Mouse (Mus musculus) CH12F3 (cell line): ENCODE data around the gene Rcan3.

Experiments used
- in situ Hi-C: fragments of 300-500 bp; cut with MboI; formaldehyde crosslinking; loops from 2 replicates; pipeline ENCODE4 v1.14.3; 2020; ENCODE audit warnings: low sequenced_read_pairs

The Rcan3 gene

GRCm38 (mm10) chr4:135416367-135416766, 17.3 kb downstream of the Rcan3 start:
- in situ Hi-C loops: no loop called here

GRCm38 (mm10) chr4:135413491-135413890, 20.2 kb downstream of the Rcan3 start:
- in situ Hi-C loops: no loop called here

GRCm38 (mm10) chr4:135411633-135412032, 22.0 kb downstream of the Rcan3 start:
- in situ Hi-C loops: no loop called here

- in situ Hi-C loops: no loop called here
Measured at GRCm38 (mm10) chr4:135406180-135406579, 27.5 kb downstream of the Rcan3 start.

GRCm38 (mm10) chr4:135404916-135405315, 28.7 kb downstream of the Rcan3 start:
- in situ Hi-C loops: no loop called here

- in situ Hi-C loops: no loop called here
Measured at GRCm38 (mm10) chr4:135404048-135404447, 29.6 kb downstream of the Rcan3 start.

GRCm38 (mm10) chr4:135401881-135402280, 31.8 kb downstream of the Rcan3 start:
- in situ Hi-C loops: no loop called here

- in situ Hi-C loops: no loop called here
Measured at GRCm38 (mm10) chr4:135397991-135398390, 35.7 kb downstream of the Rcan3 start, which contains the start of gene Ncmap. Gene Ncmap (minus strand): TSS chr4:135398227.

- in situ Hi-C loops: no loop called here
Measured at GRCm38 (mm10) chr4:135397551-135397950, 36.1 kb downstream of the Rcan3 start.

GRCm38 (mm10) chr4:135396303-135396702, 37.4 kb downstream of the Rcan3 start:
- in situ Hi-C loops: no loop called here

GRCm38 (mm10) chr4:135395375-135395774, 38.3 kb downstream of the Rcan3 start:
- in situ Hi-C loops: no loop called here

GRCm38 (mm10) chr4:135394666-135395065, 39.0 kb downstream of the Rcan3 start:
- in situ Hi-C loops: no loop called here

- in situ Hi-C loops: no loop called here
Measured at GRCm38 (mm10) chr4:135393381-135393780, 40.3 kb downstream of the Rcan3 start.

- in situ Hi-C loops: no loop called here
Measured at GRCm38 (mm10) chr4:135392801-135393200, 40.9 kb downstream of the Rcan3 start.

- in situ Hi-C loops: no loop called here
Measured at GRCm38 (mm10) chr4:135391014-135391413, 42.6 kb downstream of the Rcan3 start.

GRCm38 (mm10) chr4:135385614-135386013, 48.0 kb downstream of the Rcan3 start:
- in situ Hi-C loops: no loop called here

- in situ Hi-C loops: no loop called here
Measured at GRCm38 (mm10) chr4:135382316-135382715, 51.3 kb downstream of the Rcan3 start.

- in situ Hi-C loops: no loop called here
Measured at GRCm38 (mm10) chr4:135381355-135381754, 52.3 kb downstream of the Rcan3 start.

- in situ Hi-C loops: no loop called here
Measured at GRCm38 (mm10) chr4:135377241-135377640, 56.4 kb downstream of the Rcan3 start.

GRCm38 (mm10) chr4:135375444-135375843, 58.2 kb downstream of the Rcan3 start:
- in situ Hi-C loops: no loop called here

GRCm38 (mm10) chr4:135373299-135373698, 60.4 kb downstream of the Rcan3 start:
- in situ Hi-C loops: no loop called here

- in situ Hi-C loops: no loop called here
Measured at GRCm38 (mm10) chr4:135370372-135370771, 63.3 kb downstream of the Rcan3 start.

GRCm38 (mm10) chr4:135362828-135363227, 70.8 kb downstream of the Rcan3 start:
- in situ Hi-C loops: no loop called here
